Mouse (Mus musculus) C3H10T1/2 (cell line): Measurements from ENCODE around the gene Ccdc97. TPM values are rescaled to one million over a fixed set of nuclear protein-coding genes. Genes with fewer than 3 reads are reported as not detected.

Experiments
- polyA plus RNA-seq, 2 experiments: library from polyadenylated mRNA; unstranded; fragments of >200 nt; fragmentation: generic; extraction: Trizol; gene quantifications; one replicate each; pipeline ENCODE4 v1.2.1; 2012; ENCODE audit warnings: missing spikeins in 2 of 2

Ccdc97 gene
- polyA plus RNA-seq = 10 to 100 TPM; 15.8 to 31.3 TPM

DNA sequence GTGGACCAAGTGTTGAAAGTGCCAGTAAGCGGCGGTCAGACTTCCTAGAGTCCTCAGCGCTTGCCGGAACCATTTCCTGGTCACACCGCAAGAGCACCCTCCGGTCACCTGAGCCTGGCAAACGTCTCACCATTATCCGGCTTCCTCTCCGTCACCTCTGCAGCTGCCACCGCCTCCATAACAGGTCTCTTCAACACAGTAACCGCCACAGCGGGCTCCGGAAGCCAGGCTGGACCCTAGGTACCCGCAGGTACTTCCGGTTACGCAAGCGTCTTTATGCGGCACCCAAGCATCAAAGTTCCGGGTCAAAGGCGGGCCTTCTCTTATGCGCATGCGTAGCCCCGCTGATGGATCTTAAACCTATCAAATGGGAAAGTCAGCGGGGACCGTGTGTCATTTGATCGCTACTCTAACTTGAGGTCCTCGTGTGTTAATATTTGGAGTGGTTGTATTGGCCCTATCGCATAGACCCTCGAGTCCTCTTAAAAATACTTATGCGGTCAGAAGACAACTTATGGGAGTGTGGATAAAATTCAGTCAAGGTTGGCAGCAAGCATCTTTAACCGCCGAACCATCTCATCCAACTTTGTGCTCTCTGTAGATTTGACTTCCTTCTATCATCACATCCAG, at the start of gene Ccdc97:
TSS of gene Ccdc97 (minus strand) at position 301 of the 630 bp plus-strand sequence.

DNA sequence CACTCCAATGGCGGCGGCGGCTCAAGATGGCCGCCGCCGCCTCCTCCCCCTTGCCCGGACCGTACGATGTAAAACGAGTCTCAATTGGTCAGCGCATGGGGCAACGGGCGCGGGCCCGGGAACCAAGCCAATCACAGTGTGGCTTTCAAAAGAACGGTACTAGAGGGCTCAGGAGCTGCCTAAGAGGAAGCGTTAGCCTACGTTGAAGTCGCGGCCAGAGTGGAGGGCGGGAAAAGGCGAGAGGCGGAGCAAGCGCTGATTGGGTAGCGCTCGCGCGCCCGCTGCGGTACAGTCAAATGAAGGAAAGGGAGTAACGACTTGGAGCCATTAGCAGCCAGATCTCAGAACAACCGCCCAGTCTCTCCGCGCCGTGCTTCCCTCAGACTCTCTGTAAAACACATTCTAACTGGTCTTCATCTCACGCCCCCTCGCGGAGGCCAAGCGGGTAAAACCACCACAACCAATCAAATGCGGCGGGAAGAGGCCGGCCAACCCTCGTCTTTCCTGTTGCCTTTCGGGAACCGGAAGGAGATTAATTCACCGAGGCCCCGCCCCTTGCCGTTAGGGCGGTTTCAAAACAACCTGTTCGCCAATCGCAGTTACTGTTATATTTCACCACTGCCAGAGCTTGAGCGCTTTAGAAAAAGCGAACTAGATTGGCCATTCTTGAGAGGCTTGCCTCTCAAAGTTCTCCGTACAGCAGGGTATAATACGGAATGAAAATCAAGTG, 36.0 kb upstream of the Ccdc97 start, which contains the start of gene Hnrnpul1:
TSS of gene Hnrnpul1 (minus strand) at position 20 of the 730 bp plus-strand sequence.

DNA sequence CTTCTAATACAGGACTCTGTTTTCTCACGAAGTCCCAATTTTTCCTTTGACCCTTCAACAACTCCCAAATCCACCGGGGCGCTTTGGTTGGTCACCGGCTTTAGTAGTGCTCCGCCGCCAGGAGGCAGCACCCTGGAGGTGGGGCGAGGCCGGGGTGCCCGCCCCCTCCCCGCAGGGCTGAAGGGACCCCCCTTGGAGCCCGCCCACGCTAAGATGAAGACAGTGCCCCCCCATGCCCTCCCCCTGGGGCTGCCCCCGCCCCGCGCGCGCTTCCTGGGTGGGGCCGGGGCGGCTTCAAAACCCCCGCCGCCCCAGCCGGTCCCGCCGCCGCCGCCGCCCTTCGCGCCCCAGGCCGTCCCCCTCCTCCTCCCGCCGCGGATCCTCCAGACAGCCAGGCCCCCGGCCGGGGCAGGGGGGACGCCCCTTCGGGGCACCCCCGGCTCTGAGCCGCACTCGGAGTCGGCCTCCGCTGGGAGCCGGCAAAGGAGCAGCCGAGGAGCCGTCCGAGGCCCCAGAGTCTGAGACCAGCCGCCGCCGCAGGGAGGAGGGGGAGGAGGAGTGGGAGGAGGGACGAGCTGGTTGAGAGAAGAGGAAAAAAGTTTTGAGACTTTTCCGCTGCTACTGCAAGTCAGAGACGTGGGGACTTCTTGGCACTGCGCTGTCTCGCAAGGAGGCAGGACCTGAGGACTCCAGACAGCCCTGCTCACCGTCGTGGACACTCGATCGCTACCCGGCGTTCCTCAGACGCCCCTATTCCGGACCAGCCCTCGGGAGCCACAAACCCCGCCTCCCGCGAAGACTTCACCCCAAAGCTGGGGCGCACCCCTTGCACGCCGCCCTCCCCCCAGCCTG, 32.0 kb downstream of the Ccdc97 start, which contains the start of gene Tgfb1:
TSS of gene Tgfb1 (plus strand) at position 323 of the 852 bp plus-strand sequence.

DNA sequence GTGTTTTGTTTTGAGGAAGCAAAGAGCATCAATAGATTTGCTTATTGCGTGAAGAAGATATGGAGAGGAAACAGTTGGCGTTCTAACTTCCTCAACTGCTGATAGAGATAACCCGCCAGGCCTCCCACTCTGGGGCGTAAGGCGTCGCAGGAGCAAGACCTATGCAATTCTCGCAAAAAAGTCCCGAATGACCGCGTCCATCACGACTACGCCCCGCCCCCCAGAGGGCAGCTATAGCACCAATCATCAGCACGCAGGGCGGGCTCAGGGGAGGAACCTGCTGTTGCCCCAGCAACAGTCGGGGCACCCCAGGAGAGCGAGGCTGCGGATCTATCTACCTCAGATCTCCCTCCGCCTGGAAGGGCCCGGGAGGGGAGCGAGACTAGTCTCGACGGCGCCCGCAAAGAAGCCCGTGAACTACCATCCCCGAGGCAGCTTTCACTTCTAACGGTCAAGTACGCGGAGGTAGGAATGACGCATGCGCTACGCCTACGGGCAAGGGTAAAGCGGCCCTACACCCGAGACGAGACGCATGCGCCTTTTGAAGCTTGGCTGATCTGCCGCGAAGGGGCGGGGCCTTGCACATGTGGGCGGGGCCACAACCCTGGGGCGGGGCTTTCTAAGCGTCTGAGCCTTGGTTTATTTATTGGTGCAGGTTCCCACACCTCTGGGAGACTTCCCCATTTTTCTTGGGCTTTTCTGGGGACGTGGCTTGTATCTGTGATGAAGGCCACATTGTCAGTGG, 38.2 kb downstream of the Ccdc97 start, which contains the start of gene B9d2:
TSS of gene B9d2 (plus strand) at position 267 of the 745 bp plus-strand sequence.

DNA sequence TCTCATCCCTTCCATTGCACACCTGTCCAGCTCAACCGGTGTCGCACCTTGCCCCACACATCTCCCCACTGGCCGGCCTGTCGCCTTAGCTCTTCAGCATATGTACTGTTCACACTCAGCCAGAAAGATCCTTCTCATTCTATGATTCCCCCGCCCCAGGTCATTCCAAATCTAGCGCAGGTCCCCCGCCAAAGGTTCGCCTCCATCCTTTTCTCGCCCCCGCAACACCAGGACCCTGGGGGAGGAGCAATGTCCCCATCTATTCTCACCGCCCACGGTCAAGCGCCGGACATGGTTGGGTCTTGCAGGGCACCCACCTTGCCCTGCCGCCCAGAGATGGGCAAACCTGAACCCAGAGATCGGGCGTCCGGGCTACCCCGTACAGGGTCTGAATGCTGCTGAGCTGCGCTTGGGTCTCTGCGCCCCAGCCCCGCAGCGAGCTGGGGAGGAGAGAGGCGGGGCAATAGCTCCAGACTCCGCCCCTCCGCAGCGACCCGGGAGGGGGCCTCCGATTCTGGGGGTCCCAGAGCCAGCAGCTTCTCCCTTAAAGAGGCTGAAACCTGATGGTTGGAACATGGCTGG, 44.1 kb downstream of the Ccdc97 start, which contains the start of gene Tmem91:
TSS of gene Tmem91 (minus strand) at position 448 of the 582 bp plus-strand sequence.

Other genes starting within 250 kb of the Ccdc97 start
- gene Ceacam1, start 241.5 kb downstream of the Ccdc97 start, polyA plus RNA-seq = under 1 TPM; 0.08 to 0.61 TPM
- gene Ceacam2, start 179.2 kb downstream of the Ccdc97 start, polyA plus RNA-seq = under 1 TPM in 1 of 2 experiments, not detected in 1; 0.04 TPM
- not detected for gene Erich4, start 103.2 kb downstream of the Ccdc97 start, polyA plus RNA-seq
- gene Dmac2, start 99.7 kb downstream of the Ccdc97 start, polyA plus RNA-seq = 10 to 100 TPM in 1 of 2 experiments, 1 to 10 TPM in 1; 7.0 to 14.4 TPM
- 1 to 10 TPM in 1 of 2 experiments, under 1 TPM in 1; 0.14 to 2.1 TPM for gene B3gnt8, start 92.4 kb downstream of the Ccdc97 start, polyA plus RNA-seq
- gene Bckdha, start 60.1 kb downstream of the Ccdc97 start, polyA plus RNA-seq = 10 to 100 TPM; 30.2 to 65.1 TPM
- 100 to 1,000 TPM in 1 of 2 experiments, 10 to 100 TPM in 1; 39.9 to 113 TPM for gene Exosc5, start 59.9 kb downstream of the Ccdc97 start, polyA plus RNA-seq
- under 1 TPM; 0.27 to 0.67 TPM for gene Tmem91, start 43.9 kb downstream of the Ccdc97 start, polyA plus RNA-seq
- gene B9d2, start 38.3 kb downstream of the Ccdc97 start, polyA plus RNA-seq = 10 to 100 TPM; 34.6 to 49.2 TPM
- 10 to 100 TPM; 24.1 to 38.0 TPM for gene Tgfb1, start 32.1 kb downstream of the Ccdc97 start, polyA plus RNA-seq
- 10 to 100 TPM; 17.9 to 86.2 TPM for gene Hnrnpul1, start 35.7 kb upstream of the Ccdc97 start, polyA plus RNA-seq
- gene Axl, start 69.6 kb upstream of the Ccdc97 start, polyA plus RNA-seq = 100 to 1,000 TPM in 1 of 2 experiments, 10 to 100 TPM in 1; 96.8 to 112 TPM
- gene Cyp2s1, start 97.8 kb upstream of the Ccdc97 start, polyA plus RNA-seq = under 1 TPM; 0.04 to 0.40 TPM
- gene Cyp2b10, start 178.5 kb upstream of the Ccdc97 start, polyA plus RNA-seq = not detected